Mouse (Mus musculus) CH12.LX (cell line): ENCODE measurements at regions not wholly inside any gene's neighbourhood (a gene's known extent, or its start where the extent isn't known, plus 50 kb on each side); places are given as distances from the start of the nearest gene placed in this dataset.

Experiments used
- CHD2 ChIP-seq: IDR thresholded peaks from 2 replicates; pipeline ENCODE4 v1.6.1; 2011; ENCODE audit warnings: low read length, improper control_type of control experiment
- E2F4 ChIP-seq: IDR thresholded peaks from 2 replicates; pipeline ENCODE4 v1.6.1; 2011; ENCODE audit warnings: low read depth, low read length, improper control_type of control experiment; ENCODE audit not compliant: insufficient replicate concordance
- JUND ChIP-seq: conservative IDR thresholded peaks from 2 replicates; pipeline ENCODE4 v1.6.1; 2011; ENCODE audit warnings: low read depth, low read length, improper control_type of control experiment
- MEF2A ChIP-seq: IDR thresholded peaks from 2 replicates; pipeline ENCODE4 v1.6.1; 2014; ENCODE audit warnings: low read depth, mild to moderate bottlenecking, inconsistent platforms, low read length, improper control_type of control experiment, borderline replicate concordance
- POLR2A ChIP-seq: IDR thresholded peaks from 2 replicates; pipeline ENCODE4 v1.6.1; 2011; ENCODE audit warnings: low read depth, mild to moderate bottlenecking, improper control_type of control experiment, low read length
- SIN3A ChIP-seq: IDR thresholded peaks from 2 replicates; pipeline ENCODE4 v1.6.1; 2012; ENCODE audit warnings: low read length, improper control_type of control experiment, inconsistent platforms
- TCF12 ChIP-seq: IDR thresholded peaks from 2 replicates; pipeline ENCODE4 v1.6.1; 2014; ENCODE audit warnings: low read depth, mild to moderate bottlenecking, inconsistent platforms, low read length, improper control_type of control experiment
- USF1 ChIP-seq: IDR thresholded peaks from 2 replicates; pipeline ENCODE4 v1.6.1; 2014; ENCODE audit warnings: low read depth, mild to moderate bottlenecking, inconsistent platforms, low read length, improper control_type of control experiment

- TF ChIP-seq POLR2A (no peak), TCF12 (no peak), E2F4 (no peak), USF1 (no peak), CHD2 (no peak), SIN3A (no peak), JUND (no peak; the same call in 1 of the 2 replicates), MEF2A (no peak)
These were observed 95.8 kb upstream of the Serbp1 start for GRCm38 (mm10) chr6:67142179-67142578.
